Mouse (Mus musculus) gonadal fat pad, adult 2 months (tissue): ENCODE data around the gene Rbbp9. TPM values are rescaled to one million over a fixed set of nuclear protein-coding genes. Genes with fewer than 3 reads are reported as not detected.

ENCODE experiments used
- DNase-seq: peaks from one replicate; pipeline ENCODE4 v3.0.0-alpha.2; 2012; ENCODE audit warnings: low read depth
- polyA plus RNA-seq: library from polyadenylated mRNA; depleted of rRNA; stranded (reverse); fragments of >200 nt; gene quantifications from 2 replicates; pipeline ENCODE4 v1.2.3, GENCODE M21; 2012; rRNA removed

Gene Rbbp9
- polyA plus RNA-seq, 1 experiment: 20.4 TPM

- no peak for DNase-seq
Observed at GRCm38 (mm10) chr2:144502134-144502533, 48.5 kb downstream of the Rbbp9 start.

Other genes with a start within 250 kb of the Rbbp9 start
- 2.8 and 3.2 TPM in 2 replicates for gene Ovol2, start 218.7 kb downstream of the Rbbp9 start, polyA plus RNA-seq
- 24.2 and 28.2 TPM in 2 replicates for gene Kat14, start 181.9 kb downstream of the Rbbp9 start, polyA plus RNA-seq
- not detected in 2 replicates for gene Pet117, start 181.9 kb downstream of the Rbbp9 start, polyA plus RNA-seq
- gene Dzank1, start 23.5 kb downstream of the Rbbp9 start, polyA plus RNA-seq: 1.6 and 2.2 TPM in 2 replicates
- gene Polr3f, start 23.2 kb downstream of the Rbbp9 start, polyA plus RNA-seq: 9.6 and 10.9 TPM in 2 replicates
- gene Sec23b, start 5.4 kb upstream of the Rbbp9 start, polyA plus RNA-seq: 82.7 and 82.8 TPM in 2 replicates
- gene Smim26, start 43.2 kb upstream of the Rbbp9 start, polyA plus RNA-seq: 10.5 and 12.2 TPM in 2 replicates
- 16.5 and 18.2 TPM in 2 replicates for gene Dtd1, start 49.0 kb upstream of the Rbbp9 start, polyA plus RNA-seq